Mouse (Mus musculus) limb, embryonic 13.5 days (tissue): ENCODE results near the gene Brwd1. TPM values are rescaled to one million over a fixed set of nuclear protein-coding genes. Genes with fewer than 3 reads are reported as not detected.

Source experiments
- ATAC-seq: fragments of 200-750 bp; cut with Nextera tagmentation; 2 replicates; pipeline ENCODE4 v1.8.0; 2017; ENCODE audit warnings: low read depth, moderate number of reproducible peaks, moderate TSS enrichment; ENCODE audit not compliant: low FRiP score
- H3K27ac ChIP-seq: fragments of 300-500 bp; sonication (generic); 2 replicates; pipeline ENCODE4 v1.5.1; 2015; ENCODE audit warnings: inconsistent platforms, mild to moderate bottlenecking, moderate library complexity
- H3K27me3 ChIP-seq: fragments of 300-500 bp; sonication (generic); 2 replicates; pipeline ENCODE4 v1.6.1; 2015; ENCODE audit warnings: mild to moderate bottlenecking, inconsistent platforms
- H3K36me3 ChIP-seq: fragments of 300-500 bp; sonication (generic); 2 replicates; pipeline ENCODE4 v1.6.1; 2015; ENCODE audit warnings: inconsistent platforms, mild to moderate bottlenecking, moderate library complexity
- H3K4me1 ChIP-seq: fragments of 300-500 bp; sonication (generic); 2 replicates; pipeline ENCODE4 v1.6.1; 2015; ENCODE audit warnings: inconsistent platforms
- H3K4me2 ChIP-seq: fragments of 300-500 bp; sonication (generic); replicated peaks from 2 replicates; pipeline ENCODE4 v1.6.1; 2015; ENCODE audit warnings: inconsistent platforms, mild to moderate bottlenecking, moderate library complexity
- H3K4me3 ChIP-seq: fragments of 300-500 bp; sonication (generic); 2 replicates; pipeline ENCODE4 v1.5.1; 2015; ENCODE audit warnings: moderate library complexity, mild to moderate bottlenecking, inconsistent platforms
- H3K9ac ChIP-seq: fragments of 300-500 bp; sonication (generic); 2 replicates; pipeline ENCODE4 v1.6.1; 2015; ENCODE audit warnings: mild to moderate bottlenecking, inconsistent platforms
- H3K9me3 ChIP-seq: fragments of 300-500 bp; sonication (generic); 2 replicates; pipeline ENCODE4 v1.6.1; 2016; ENCODE audit warnings: inconsistent platforms
- WGBS: fragments of 180-500 bp; shearing (Covaris S2); methylation state at CpG from one replicate; pipeline ENCODE4 v1.1.7; 2015; 5-methylcytosine and 5-hydroxymethylcytosine counted together
- polyA plus RNA-seq: library from polyadenylated mRNA; unstranded; fragments of >200 nt; fragmentation: Nextera tagmentation; extraction: Ambion mirVana; gene quantifications from 2 replicates; pipeline ENCODE4 v1.2.1, GENCODE M21; 2015

Brwd1 gene
- 109 TPM in 2 replicates for polyA plus RNA-seq

- under 1% methylated on average over 94 of the region's 107 CpGs for WGBS
- H3K9ac ChIP-seq, result peak within 1 kb of the TSS; percentile 99
- H3K9me3 ChIP-seq, result no peaks in the 10 kb centered on the region
Measured at GRCm38 (mm10) chr16:96082301-96083178, at the start of gene Brwd1. Gene Brwd1 (minus strand): TSS chr16:96082526.

DNA sequence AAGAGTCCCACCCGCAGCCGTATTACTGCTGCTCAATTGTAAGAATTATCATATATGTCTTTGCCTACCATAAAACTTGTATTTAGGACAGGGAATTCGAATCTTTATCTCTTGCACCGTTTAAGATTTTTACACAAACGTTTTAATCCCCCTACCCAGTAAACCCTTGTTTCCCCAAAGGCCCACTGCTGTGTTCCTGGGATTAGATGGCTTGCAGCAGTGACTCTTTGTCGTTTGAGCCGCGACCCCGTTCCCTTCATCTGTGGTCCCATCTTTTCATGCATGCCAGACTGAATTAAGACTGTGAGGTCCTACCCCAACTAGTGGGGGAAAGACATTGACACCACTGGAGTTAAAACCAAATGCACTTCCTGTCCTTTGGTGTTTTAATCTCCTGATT lies 46.1 kb upstream of the Brwd1 start:
- Histone ChIP-seq H3K4me3 (peak overlapping the region; percentile 97), H3K9me3 (no peaks in the 10 kb centered on the region), H3K36me3 (peaks cover 32% of the 10 kb centered on the region), H3K9ac (peak overlapping the region; percentile 73), H3K27me3 (no peaks in the 10 kb centered on the region), H3K4me2 (peak overlapping the region; percentile 71), H3K27ac (peak overlapping the region; percentile 94), H3K4me1 (peaks cover 30% of the 10 kb centered on the region)
- 2% methylated on average over 9 of the region's 9 CpGs for WGBS
- no peak for ATAC-seq

More at GRCm38 (mm10) chr16:96082301-96083178, at the start of gene Brwd1:
- Histone ChIP-seq H3K4me3 (peak within 1 kb of the TSS; percentile 98), H3K36me3 (peaks cover 32% of the 10 kb centered on the region), H3K4me2 (peak within 1 kb of the TSS; percentile 76), H3K27ac (peak within 1 kb of the TSS; percentile 98), H3K4me1 (peaks cover 20% of the 10 kb centered on the region), H3K27me3 (no peaks in the 10 kb centered on the region)
- ATAC-seq, result peak; percentile 88

GRCm38 (mm10) chr16:96127657-96128344 lies 45.5 kb upstream of the Brwd1 start, which contains the start of gene Hmgn1:
Gene Hmgn1 (minus strand): TSS chr16:96127729.
- WGBS, result under 1% methylated on average over 58 of the region's 72 CpGs
- peak within 1 kb of the TSS; percentile 92 for H3K4me2 ChIP-seq
- H3K36me3 ChIP-seq, result peaks cover 39% of the 10 kb centered on the region

DNA sequence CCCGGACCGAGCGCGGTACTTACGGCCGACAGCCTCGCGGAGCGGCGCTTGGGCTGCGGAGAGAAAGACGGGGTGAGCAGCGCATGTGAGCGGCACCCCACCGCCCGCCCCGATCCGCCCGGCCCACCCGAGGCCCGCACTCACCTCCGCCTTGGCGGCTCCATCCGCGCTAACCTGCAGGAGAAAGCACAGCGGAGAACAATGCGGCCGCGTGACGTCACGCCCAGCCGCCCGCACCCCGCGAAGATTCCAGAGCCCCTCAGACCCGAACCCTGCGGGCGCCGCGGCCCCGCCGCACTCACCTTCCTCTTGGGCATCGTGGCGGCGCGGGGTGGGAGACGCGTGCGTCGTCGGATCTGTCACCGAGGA lies 44.9 kb upstream of the Brwd1 start:
- Histone ChIP-seq H3K27ac (peak overlapping the region; percentile 97), H3K4me1 (peaks cover 30% of the 10 kb centered on the region), H3K4me3 (peak overlapping the region; percentile 97), H3K9ac (peak overlapping the region; percentile 98), H3K9me3 (no peaks in the 10 kb centered on the region), H3K4me2 (peak overlapping the region; percentile 92), H3K27me3 (no peaks in the 10 kb centered on the region), H3K36me3 (peaks cover 44% of the 10 kb centered on the region)
- 0% methylated on average over 52 of the region's 52 CpGs for WGBS
- peak; percentile 63 for ATAC-seq

More at GRCm38 (mm10) chr16:96127657-96128344, 45.5 kb upstream of the Brwd1 start, which contains the start of gene Hmgn1:
- Histone ChIP-seq H3K27ac (peak within 1 kb of the TSS; percentile 97), H3K9ac (peak within 1 kb of the TSS; percentile 98), H3K27me3 (no peaks in the 10 kb centered on the region), H3K9me3 (no peaks in the 10 kb centered on the region), H3K4me3 (peak within 1 kb of the TSS; percentile 97), H3K4me1 (peaks cover 30% of the 10 kb centered on the region)
- peak; percentile 97 for ATAC-seq

DNA sequence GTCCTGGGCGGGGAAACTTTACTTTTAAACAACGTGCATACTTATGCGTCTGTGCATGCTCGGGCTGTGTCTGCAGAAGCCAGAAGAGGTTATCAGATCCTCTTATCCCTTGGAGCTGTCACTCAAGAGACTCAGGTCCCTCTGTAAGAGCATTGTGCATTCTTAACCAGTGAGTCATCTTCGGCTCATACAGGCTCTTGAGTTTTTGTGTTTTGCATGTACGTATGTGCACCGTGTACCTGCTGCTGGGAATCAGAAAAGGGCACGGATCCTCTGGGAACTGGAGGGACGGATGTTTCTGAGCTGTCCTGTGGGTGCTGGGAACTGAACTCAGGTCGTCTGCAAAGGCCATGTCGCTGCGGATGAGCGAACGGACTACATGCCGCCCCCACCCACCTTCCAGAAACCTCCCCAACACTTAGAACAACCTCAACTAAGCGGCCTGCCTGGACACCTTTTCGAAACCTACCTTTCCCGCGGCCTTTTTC lies 44.4 kb upstream of the Brwd1 start:
- Histone ChIP-seq H3K4me2 (peak overlapping the region; percentile 92), H3K27ac (peak overlapping the region; percentile 97), H3K36me3 (peaks cover 46% of the 10 kb centered on the region), H3K9me3 (no peaks in the 10 kb centered on the region), H3K4me1 (peaks cover 30% of the 10 kb centered on the region), H3K9ac (peak overlapping the region; percentile 98), H3K27me3 (no peaks in the 10 kb centered on the region), H3K4me3 (peak overlapping the region; percentile 97)
- ATAC-seq, result no peak
- whole genome bisulfite sequencing, result 3% methylated on average over 19 of the region's 19 CpGs

DNA sequence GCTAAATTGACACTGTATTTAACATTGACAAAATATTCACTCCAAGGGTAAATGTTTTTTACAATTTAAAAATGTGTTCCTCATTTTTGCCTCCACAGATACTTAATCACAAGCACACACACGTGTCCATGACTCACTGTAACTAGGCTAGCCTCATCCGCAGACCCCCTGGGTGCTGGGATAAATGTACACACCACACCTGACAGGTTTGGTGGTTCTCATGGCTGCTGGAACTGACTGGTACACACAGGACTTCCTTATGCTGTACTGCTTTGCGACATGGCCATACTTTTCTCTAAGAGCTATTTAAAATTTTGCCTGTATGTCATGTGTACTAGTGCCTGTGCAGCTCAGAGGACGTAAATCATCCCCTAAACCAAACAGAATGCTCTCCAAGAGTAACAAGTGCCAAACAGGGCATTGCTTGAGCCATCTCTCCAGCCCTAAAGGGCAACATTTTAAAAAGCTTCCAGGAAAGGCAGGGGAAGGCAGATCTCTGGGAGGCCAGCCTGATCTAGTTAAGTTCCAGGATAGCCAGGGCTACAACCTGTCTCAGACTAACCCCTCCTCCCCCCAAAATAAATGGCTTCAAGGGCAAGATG lies 37.8 kb upstream of the Brwd1 start:
- H3K36me3 ChIP-seq, result peaks cover 42% of the 10 kb centered on the region
- no peaks in the 10 kb centered on the region for H3K27me3 ChIP-seq
- H3K9ac ChIP-seq, result no peak overlapping the region
- H3K9me3 ChIP-seq, result no peaks in the 10 kb centered on the region
- H3K4me2 ChIP-seq, result no peak overlapping the region
- WGBS, result 67% methylated on average over 4 of the region's 4 CpGs
- ATAC-seq, result no peak
- peaks cover 8% of the 10 kb centered on the region for H3K4me1 ChIP-seq
- H3K27ac ChIP-seq, result peak overlapping the region; percentile 28; the same call in 1 of the 2 replicates
- H3K4me3 ChIP-seq, result no peak overlapping the region

DNA sequence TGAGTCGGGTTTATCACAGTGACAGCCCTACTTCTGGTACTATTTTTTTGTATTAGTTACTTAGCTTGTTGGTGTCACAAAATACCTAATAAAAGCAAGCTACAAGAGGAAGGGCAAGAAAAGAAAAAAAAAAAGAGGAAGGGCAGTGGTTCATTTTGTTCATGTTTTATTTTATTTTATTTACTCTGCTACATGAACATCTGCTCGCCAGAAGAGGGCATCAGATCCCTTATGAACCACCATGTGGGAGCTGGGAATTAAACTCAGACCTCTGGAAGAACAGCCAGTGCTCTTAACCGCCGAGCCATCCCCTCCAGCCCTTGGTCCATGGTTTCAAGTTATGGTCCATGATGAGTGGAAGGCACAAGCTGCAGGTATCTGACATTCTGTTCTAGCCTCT lies 32.4 kb upstream of the Brwd1 start:
- Histone ChIP-seq H3K36me3 (no peaks in the 10 kb centered on the region), H3K4me2 (no peak overlapping the region), H3K4me1 (peaks cover 3% of the 10 kb centered on the region; the same call in 1 of the 2 replicates), H3K27ac (no peak overlapping the region), H3K9me3 (no peaks in the 10 kb centered on the region), H3K4me3 (no peak overlapping the region), H3K9ac (no peak overlapping the region), H3K27me3 (no peaks in the 10 kb centered on the region)
- ATAC-seq, result no peak
- WGBS, result 55% methylated on average over 4 of the region's 4 CpGs

DNA sequence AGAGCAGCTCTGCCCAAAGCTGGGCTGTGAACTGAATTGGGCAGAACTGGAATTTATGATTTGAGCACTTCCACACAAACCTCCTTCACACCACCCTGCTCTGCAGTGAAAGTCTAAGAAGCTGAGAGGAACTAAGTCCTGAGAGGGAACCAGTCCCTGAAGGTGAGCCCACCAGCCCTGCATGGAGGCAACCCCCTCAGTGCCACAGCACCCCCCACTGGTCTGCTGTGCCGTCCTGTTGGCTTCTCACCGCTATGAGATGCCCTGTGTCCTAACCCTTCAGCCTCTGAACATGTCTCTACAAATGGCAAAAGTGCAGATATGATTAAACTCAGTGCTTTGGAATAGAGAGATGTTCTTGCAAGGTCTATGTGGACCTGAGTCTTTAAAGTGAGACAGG lies 30.4 kb upstream of the Brwd1 start:
- no peak for ATAC-seq
- Histone ChIP-seq H3K4me1 (peaks cover 3% of the 10 kb centered on the region; the same call in 1 of the 2 replicates), H3K27me3 (no peaks in the 10 kb centered on the region), H3K9ac (no peak overlapping the region), H3K9me3 (no peaks in the 10 kb centered on the region), H3K4me3 (no peak overlapping the region), H3K27ac (no peak overlapping the region), H3K36me3 (no peaks in the 10 kb centered on the region), H3K4me2 (no peak overlapping the region)
- WGBS, result 51% methylated on average over 2 of the region's 2 CpGs

DNA sequence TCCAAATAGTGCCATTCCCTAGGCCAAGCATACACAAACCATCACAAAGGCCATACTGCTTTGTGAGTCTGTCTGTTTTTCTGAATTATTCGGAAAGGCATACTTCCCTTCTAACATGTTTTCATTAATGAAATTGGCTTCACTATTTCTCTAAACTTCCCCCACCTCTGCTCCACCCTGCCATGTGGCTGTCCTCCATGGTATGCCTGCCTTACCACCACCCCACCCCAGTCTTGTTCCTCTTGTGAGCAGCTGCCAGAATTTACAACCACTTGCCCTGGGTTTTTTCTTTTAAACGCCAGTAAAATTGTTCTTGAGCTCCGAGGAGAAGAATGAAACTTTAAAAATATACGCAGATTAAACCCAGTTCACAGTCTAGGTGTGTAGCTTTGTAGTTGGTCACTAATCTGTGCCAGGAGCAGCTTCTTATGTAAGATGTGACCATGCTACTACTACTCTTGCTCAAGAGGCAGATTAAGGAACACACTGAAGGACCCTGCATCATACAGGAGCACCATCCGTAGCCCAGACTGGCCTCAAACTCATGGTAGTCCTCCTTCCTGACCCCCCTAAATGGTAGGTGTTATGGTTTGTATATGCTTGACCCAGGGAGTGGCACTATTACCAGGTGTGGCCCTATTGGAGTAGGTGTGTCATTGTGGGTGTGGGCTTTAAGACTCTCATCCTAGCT lies 28.5 kb upstream of the Brwd1 start:
- no peaks in the 10 kb centered on the region for H3K36me3 ChIP-seq
- peaks cover 3% of the 10 kb centered on the region; the same call in 1 of the 2 replicates for H3K4me1 ChIP-seq
- no peak for ATAC-seq
- H3K27me3 ChIP-seq, result no peaks in the 10 kb centered on the region
- WGBS, result 64% methylated on average over 5 of the region's 5 CpGs
- H3K9me3 ChIP-seq, result no peaks in the 10 kb centered on the region
- H3K27ac ChIP-seq, result no peak overlapping the region
- no peak overlapping the region for H3K4me2 ChIP-seq
- H3K9ac ChIP-seq, result no peak overlapping the region
- H3K4me3 ChIP-seq, result no peak overlapping the region

GRCm38 (mm10) chr16:96109673-96110072 lies 27.3 kb upstream of the Brwd1 start:
- no peaks in the 10 kb centered on the region for H3K36me3 ChIP-seq
- no peaks in the 10 kb centered on the region for H3K27me3 ChIP-seq
- H3K27ac ChIP-seq, result no peak overlapping the region
- H3K4me1 ChIP-seq, result peaks cover 3% of the 10 kb centered on the region; the same call in 1 of the 2 replicates
- ATAC-seq, result no peak
- H3K9me3 ChIP-seq, result no peaks in the 10 kb centered on the region
- H3K4me2 ChIP-seq, result no peak overlapping the region
- WGBS, result 53% methylated on average over 4 of the region's 4 CpGs
- no peak overlapping the region for H3K4me3 ChIP-seq
- H3K9ac ChIP-seq, result no peak overlapping the region

DNA sequence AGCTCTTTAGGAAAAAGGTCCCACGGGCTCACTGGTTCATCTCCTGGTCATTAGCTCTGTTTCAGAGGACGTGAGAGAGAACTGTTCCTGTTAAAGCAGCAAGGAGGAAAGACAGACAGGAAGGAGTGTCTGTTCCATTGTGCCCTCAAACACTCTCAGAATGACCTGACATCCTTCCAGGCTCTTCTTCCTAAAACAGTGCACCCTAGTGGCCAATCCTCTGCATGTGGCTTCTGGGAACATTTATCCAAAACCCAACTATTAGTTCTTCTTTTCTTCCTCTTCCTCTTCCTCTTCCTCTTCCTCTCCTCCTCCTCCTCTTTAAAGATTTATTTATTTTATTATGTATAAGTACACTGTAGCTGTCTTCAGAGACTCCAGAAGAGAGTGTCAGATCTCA lies 20.7 kb upstream of the Brwd1 start:
- no peaks in the 10 kb centered on the region for H3K9me3 ChIP-seq
- no peaks in the 10 kb centered on the region for H3K4me1 ChIP-seq
- no peak overlapping the region for H3K27ac ChIP-seq
- no peak overlapping the region for H3K9ac ChIP-seq
- no peak for ATAC-seq
- no peaks in the 10 kb centered on the region for H3K27me3 ChIP-seq
- WGBS, result 41% methylated on average over 2 of the region's 2 CpGs
- no peak overlapping the region for H3K4me2 ChIP-seq
- H3K36me3 ChIP-seq, result no peaks in the 10 kb centered on the region
- no peak overlapping the region for H3K4me3 ChIP-seq
